Mouse (Mus musculus): ENCODE results near the gene Fgfr2. TPM values are rescaled to one million over a fixed set of nuclear protein-coding genes. Genes with fewer than 3 reads are reported as not detected.

Fgfr2 gene
- polyA plus RNA-seq, 1 experiment from 2014 or later, result 92.0 TPM

DNA sequence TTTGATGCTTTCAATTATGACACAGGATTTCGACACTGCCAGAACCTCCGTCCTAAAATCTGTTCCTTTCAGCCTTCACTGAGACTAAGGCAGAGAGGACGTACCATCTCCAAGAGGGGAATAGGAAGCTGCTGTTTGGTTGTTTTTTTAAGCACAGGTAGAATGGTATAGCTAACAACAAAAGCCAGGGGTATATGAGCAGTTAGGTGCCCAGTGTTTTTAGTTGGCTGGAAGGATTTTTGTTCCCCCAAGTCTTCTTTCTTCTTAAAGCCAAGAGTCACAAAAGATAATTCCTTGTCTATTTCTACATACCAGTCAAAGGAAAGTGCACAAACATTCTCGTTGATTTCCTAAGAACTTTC, 2859.9 kb downstream of the Fgfr2 start:
- Histone ChIP-seq H3K4me1 (ENCODE audit: control insufficient read depth, insufficient read depth, low read length) (peaks cover 74% of the 10 kb centered on the region), H3K27me3 (ENCODE audit: control insufficient read depth, insufficient read depth, low read length) (peaks cover 8% of the 10 kb centered on the region; the same call in 1 of the 2 replicates), H3K4me3 (ENCODE audit: low read depth, low read length) (peak overlapping the region; percentile 91), H3K9me3 (ENCODE audit: control insufficient read depth, low read length) (no peaks in the 10 kb centered on the region), H3K36me3 (ENCODE audit: control insufficient read depth, insufficient read depth, low read length) (no peaks in the 10 kb centered on the region), H3K4me2 (peak overlapping the region; percentile 77), H3K27ac (ENCODE audit: low read depth, low read length) (peak overlapping the region; percentile 46), H3K9ac (ENCODE audit: low read length) (peak overlapping the region; percentile 94)
- ATAC-seq (ENCODE audit: low FRiP score) (no peak), DNase-seq (ENCODE audit: low spot score, missing footprints) (peak; percentile 90)
- 13% methylated on average over 4 of the region's 4 CpGs for WGBS

DNA sequence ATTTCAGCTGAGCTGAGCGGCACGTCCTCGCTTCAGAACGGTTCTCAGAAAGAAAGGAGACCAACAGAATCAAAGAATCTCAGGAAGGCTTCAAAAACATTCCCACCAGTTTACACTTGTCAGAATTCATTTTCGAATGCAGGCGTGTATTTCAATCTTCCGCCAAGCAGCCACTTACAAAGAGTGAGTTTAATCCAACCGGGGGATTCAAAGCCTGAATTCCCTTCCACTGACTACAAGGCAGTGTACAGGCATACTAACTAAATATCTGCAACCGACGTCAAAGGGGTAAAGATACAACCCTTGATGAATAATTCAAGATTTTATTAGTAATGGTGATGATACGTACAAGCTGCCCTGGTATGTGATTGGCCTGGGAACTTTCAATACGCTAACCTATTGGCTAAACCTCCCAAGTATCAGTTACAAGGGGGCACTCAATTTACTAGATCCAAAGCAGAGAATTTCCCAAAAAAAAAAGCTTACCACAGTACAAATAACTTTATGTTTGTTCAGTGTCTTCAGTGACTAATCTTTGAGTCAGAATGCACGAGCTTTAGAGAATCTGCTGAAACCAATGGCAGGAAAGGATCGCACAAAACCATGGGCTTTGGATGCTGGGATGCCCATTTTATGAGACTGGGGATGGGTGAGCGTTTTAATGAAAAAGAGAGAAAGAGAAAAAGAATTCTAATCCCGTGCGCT, 2860.5 kb downstream of the Fgfr2 start:
- Histone ChIP-seq H3K4me1 (ENCODE audit: control insufficient read depth, insufficient read depth, low read length) (peaks cover 71% of the 10 kb centered on the region), H3K9me3 (ENCODE audit: control insufficient read depth, low read length) (no peaks in the 10 kb centered on the region), H3K4me2 (peak overlapping the region; percentile 77), H3K36me3 (ENCODE audit: control insufficient read depth, insufficient read depth, low read length) (no peaks in the 10 kb centered on the region), H3K4me3 (ENCODE audit: low read depth, low read length) (peak overlapping the region; percentile 91), H3K27me3 (ENCODE audit: control insufficient read depth, insufficient read depth, low read length) (peaks cover 8% of the 10 kb centered on the region; the same call in 1 of the 2 replicates), H3K9ac (ENCODE audit: low read length) (peak overlapping the region; percentile 94), H3K27ac (ENCODE audit: low read depth, low read length) (no peak overlapping the region; the same call in 1 of the 2 replicates)
- ATAC-seq (ENCODE audit: low FRiP score) (no peak), DNase-seq (ENCODE audit: low spot score, missing footprints) (peak; percentile 90)
- WGBS, result 11% methylated on average over 17 of the region's 17 CpGs

GRCm38 (mm10) chr7:130261684-130262527, 2861.2 kb downstream of the Fgfr2 start:
- 0 out of 2 replicates have a peak overlapping the region, but pooled peaks have one; percentile 12 for H3K27ac ChIP-seq (ENCODE audit: low read depth, low read length)
- ATAC-seq (ENCODE audit: low FRiP score), result no peak
- DNase-seq (ENCODE audit: low spot score, missing footprints), result peak; percentile 92

DNA sequence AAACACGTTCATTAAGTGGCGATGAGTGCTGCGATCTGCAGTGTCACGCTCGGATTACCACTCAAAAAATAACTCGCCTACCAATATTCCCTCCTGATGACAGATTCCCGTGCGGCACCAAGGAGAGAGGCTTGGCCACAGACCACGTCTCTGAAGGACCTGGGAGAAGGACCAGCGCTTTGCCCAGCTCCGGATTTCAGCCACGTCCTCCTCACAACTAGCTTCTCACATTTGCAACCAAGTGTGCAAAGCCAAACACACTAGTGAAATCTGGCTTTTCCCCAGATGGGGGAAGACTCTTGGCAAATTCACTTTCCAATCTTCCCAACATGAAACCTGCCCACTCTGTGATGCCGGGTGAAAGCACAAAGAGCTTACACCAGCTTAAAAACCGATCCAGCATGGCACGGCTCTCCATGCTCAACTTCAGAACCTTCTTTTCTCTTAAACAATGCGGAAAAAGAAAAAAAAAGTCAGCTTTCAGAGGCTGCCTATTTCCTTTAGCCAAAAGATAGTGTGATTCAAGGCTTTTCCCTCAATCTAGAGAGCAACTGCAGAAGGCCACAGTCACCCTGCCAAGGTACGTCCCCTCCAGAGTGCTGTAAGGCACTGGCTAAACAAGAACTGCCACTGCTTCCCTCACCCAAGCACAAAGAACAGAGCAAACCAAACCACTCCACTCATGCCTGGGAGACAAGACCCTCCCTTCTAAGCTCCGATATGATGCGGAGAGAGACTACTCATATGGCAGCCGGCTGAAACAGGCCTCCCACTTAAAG, 2862.1 kb downstream of the Fgfr2 start:
- H3K27me3 ChIP-seq (ENCODE audit: control insufficient read depth, insufficient read depth, low read length), result peaks cover 8% of the 10 kb centered on the region; the same call in 1 of the 2 replicates
- no peak for DNase-seq (ENCODE audit: low spot score, missing footprints)
- 0 out of 2 replicates have a peak overlapping the region, but pooled peaks have one; percentile 29 for H3K9ac ChIP-seq (ENCODE audit: low read length)
- ATAC-seq (ENCODE audit: low FRiP score), result no peak
- H3K4me1 ChIP-seq (ENCODE audit: control insufficient read depth, insufficient read depth, low read length), result peaks cover 60% of the 10 kb centered on the region
- WGBS, result 63% methylated on average over 20 of the region's 20 CpGs
- peak overlapping the region; percentile 77 for H3K4me2 ChIP-seq
- no peaks in the 10 kb centered on the region for H3K36me3 ChIP-seq (ENCODE audit: control insufficient read depth, insufficient read depth, low read length)
- H3K4me3 ChIP-seq (ENCODE audit: low read depth, low read length), result peak overlapping the region; percentile 91
- H3K9me3 ChIP-seq (ENCODE audit: control insufficient read depth, low read length), result no peaks in the 10 kb centered on the region
- H3K27ac ChIP-seq (ENCODE audit: low read depth, low read length), result no peak overlapping the region

More at GRCm38 (mm10) chr7:130261684-130262527, 2861.2 kb downstream of the Fgfr2 start:
- H3K4me1 ChIP-seq (ENCODE audit: control insufficient read depth, insufficient read depth, low read length), result peaks cover 66% of the 10 kb centered on the region
- peak overlapping the region; percentile 91 for H3K4me3 ChIP-seq (ENCODE audit: low read depth, low read length)
- peak overlapping the region; percentile 77 for H3K4me2 ChIP-seq
- WGBS, result 21% methylated on average over 17 of the region's 17 CpGs
- H3K9ac ChIP-seq (ENCODE audit: low read length), result peak overlapping the region; percentile 29; the same call in 1 of the 2 replicates
- H3K27me3 ChIP-seq (ENCODE audit: control insufficient read depth, insufficient read depth, low read length), result peaks cover 8% of the 10 kb centered on the region; the same call in 1 of the 2 replicates
- no peaks in the 10 kb centered on the region for H3K9me3 ChIP-seq (ENCODE audit: control insufficient read depth, low read length)
- H3K36me3 ChIP-seq (ENCODE audit: control insufficient read depth, insufficient read depth, low read length), result no peaks in the 10 kb centered on the region

- Histone ChIP-seq H3K4me3 (ENCODE audit: low read depth, low read length) (no peak overlapping the region), H3K4me2 (peak overlapping the region; percentile 77; the same call in 1 of the 2 replicates), H3K36me3 (ENCODE audit: control insufficient read depth, insufficient read depth, low read length) (no peaks in the 10 kb centered on the region), H3K9me3 (ENCODE audit: control insufficient read depth, low read length) (no peaks in the 10 kb centered on the region), H3K27me3 (ENCODE audit: control insufficient read depth, insufficient read depth, low read length) (peaks cover 8% of the 10 kb centered on the region; the same call in 1 of the 2 replicates), H3K9ac (ENCODE audit: low read length) (no peak overlapping the region; the same call in 1 of the 2 replicates), H3K27ac (ENCODE audit: low read depth, low read length) (no peak overlapping the region), H3K4me1 (ENCODE audit: control insufficient read depth, insufficient read depth, low read length) (peaks cover 61% of the 10 kb centered on the region)
- 32% methylated on average over 5 of the region's 5 CpGs for WGBS
- ATAC-seq (ENCODE audit: low FRiP score), result no peak
- DNase-seq (ENCODE audit: low spot score, missing footprints), result no peak
Observed at GRCm38 (mm10) chr7:130260060-130260459, 2863.1 kb downstream of the Fgfr2 start.

DNA sequence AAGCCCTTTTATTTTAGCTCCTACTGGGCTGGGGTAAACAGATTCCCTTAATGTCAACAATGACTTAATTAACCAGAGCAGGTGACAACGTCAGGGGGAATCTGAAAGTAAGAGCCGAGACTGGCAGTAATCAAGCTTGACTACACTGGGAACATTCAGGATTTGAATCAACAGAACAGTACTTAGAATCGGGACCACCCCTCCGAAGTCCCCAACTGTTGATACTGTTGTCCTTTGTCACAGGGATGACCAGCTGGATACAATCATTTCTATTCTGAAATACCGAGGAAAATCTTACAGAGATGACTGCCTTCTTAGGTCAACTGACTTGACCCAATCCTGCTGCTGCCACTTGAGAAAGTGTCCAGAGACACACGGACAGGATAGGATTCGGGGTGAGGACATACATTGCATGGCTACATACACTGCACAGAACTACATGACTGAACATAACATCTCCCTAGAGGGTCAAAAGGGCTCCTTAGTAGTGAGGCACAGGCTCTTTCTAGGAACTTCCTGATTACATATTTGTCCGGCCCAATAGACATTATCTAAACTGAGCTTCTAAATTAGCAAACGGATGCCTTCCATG, 2864.3 kb downstream of the Fgfr2 start:
- H3K4me2 ChIP-seq, result peak overlapping the region; percentile 31
- ATAC-seq (ENCODE audit: low FRiP score), result no peak; the same call in 1 of the 2 replicates

GRCm38 (mm10) chr7:130257991-130258703, 2865.0 kb downstream of the Fgfr2 start:
- Histone ChIP-seq H3K4me2 (peak overlapping the region; percentile 31; the same call in 1 of the 2 replicates), H3K9ac (ENCODE audit: low read length) (no peak overlapping the region), H3K27ac (ENCODE audit: low read depth, low read length) (no peak overlapping the region), H3K9me3 (ENCODE audit: control insufficient read depth, low read length) (no peaks in the 10 kb centered on the region), H3K27me3 (ENCODE audit: control insufficient read depth, insufficient read depth, low read length) (peaks cover 8% of the 10 kb centered on the region; the same call in 1 of the 2 replicates), H3K4me1 (ENCODE audit: control insufficient read depth, insufficient read depth, low read length) (peaks cover 59% of the 10 kb centered on the region), H3K4me3 (ENCODE audit: low read depth, low read length) (no peak overlapping the region), H3K36me3 (ENCODE audit: control insufficient read depth, insufficient read depth, low read length) (no peaks in the 10 kb centered on the region)
- DNase-seq (ENCODE audit: low spot score, missing footprints) (no peak), ATAC-seq (ENCODE audit: low FRiP score) (peak; percentile 9; the same call in 1 of the 2 replicates)
- 14% methylated on average over 8 of the region's 8 CpGs for WGBS

More for the DNA sequence above, 2864.3 kb downstream of the Fgfr2 start:
- peak; percentile 89 for DNase-seq (ENCODE audit: low spot score, missing footprints)
- Histone ChIP-seq H3K36me3 (ENCODE audit: control insufficient read depth, insufficient read depth, low read length) (no peaks in the 10 kb centered on the region), H3K27me3 (ENCODE audit: control insufficient read depth, insufficient read depth, low read length) (peaks cover 8% of the 10 kb centered on the region; the same call in 1 of the 2 replicates), H3K4me3 (ENCODE audit: low read depth, low read length) (no peak overlapping the region), H3K27ac (ENCODE audit: low read depth, low read length) (no peak overlapping the region), H3K9me3 (ENCODE audit: control insufficient read depth, low read length) (no peaks in the 10 kb centered on the region), H3K9ac (ENCODE audit: low read length) (0 out of 2 replicates have a peak overlapping the region, but pooled peaks have one; percentile 18), H3K4me1 (ENCODE audit: control insufficient read depth, insufficient read depth, low read length) (peaks cover 61% of the 10 kb centered on the region)
- WGBS, result 17% methylated on average over 9 of the region's 9 CpGs
